Comparison of ENCODE assay signal across 28 mouse cellular contexts in genomic region chr4:95750186-95750585, GRCm38 (mm10).
DNase-seq lines count a peak whose midpoint lies in the region; ATAC-seq and TF ChIP-seq lines count a peak whose summit lies in the region.
"Had no signal": no experiment of that assay in that cellular context is flagged by ENCODE, and none has a peak within 500 bp of the region (broad histone marks: within the 10 kb centered on the region; RNA-seq: fewer than 3 reads in every experiment).

No protein-coding gene starts in this region.

- H3K4me1 ChIP-seq in heart, embryonic 12.5 days (replicated peaks), result peaks cover 21% of the 10 kb centered on the region
- H3K4me1 ChIP-seq in lung, embryonic 14.5 days (ENCODE audit: insufficient read depth), result no peaks in the 10 kb centered on the region
- H3K4me1 ChIP-seq in midbrain, postnatal 0 days (ENCODE audit: insufficient read depth, low read length), result no peaks in the 10 kb centered on the region
- H3K4me1 ChIP-seq in midbrain, embryonic 14.5 days (ENCODE audit: control insufficient read depth, insufficient read depth, low read length), result no peaks in the 10 kb centered on the region
- H3K4me1 ChIP-seq: hindbrain, embryonic 12.5 days; liver, embryonic 13.5 days; lung, embryonic 15.5 days; stomach, embryonic 15.5 days had no signal

- H3K36me3 ChIP-seq in heart, embryonic 12.5 days, result no peaks in the 10 kb centered on the region
- no peaks in the 10 kb centered on the region for H3K36me3 ChIP-seq in lung, embryonic 14.5 days (ENCODE audit: insufficient read depth)
- no peaks in the 10 kb centered on the region for H3K36me3 ChIP-seq in midbrain, postnatal 0 days (ENCODE audit: insufficient read depth, low read length)
- no peaks in the 10 kb centered on the region for H3K36me3 ChIP-seq in midbrain, embryonic 14.5 days (ENCODE audit: control insufficient read depth, insufficient read depth, low read length)
- H3K36me3 ChIP-seq: embryonic facial prominence, embryonic 10.5 days; embryonic facial prominence, embryonic 15.5 days; forebrain, embryonic 12.5 days; hindbrain, embryonic 12.5 days; limb, embryonic 15.5 days; liver, embryonic 13.5 days; lung, embryonic 15.5 days; midbrain, embryonic 12.5 days; stomach, embryonic 15.5 days had no signal

- H3K9ac ChIP-seq in heart, embryonic 12.5 days, result 0 out of 2 replicates have a peak overlapping the region, but pooled peaks have one; percentile 11
- H3K9ac ChIP-seq in lung, embryonic 14.5 days, result no peak overlapping the region
- H3K9ac ChIP-seq in midbrain, postnatal 0 days (replicated peaks; ENCODE audit: low read length, poor library complexity, severe bottlenecking), result no peak overlapping the region
- no peak overlapping the region for H3K9ac ChIP-seq in midbrain, embryonic 14.5 days (replicated peaks; ENCODE audit: low read length)
- H3K9ac ChIP-seq: embryonic facial prominence, embryonic 15.5 days; forebrain, embryonic 12.5 days; forebrain, postnatal 0 days; hindbrain, embryonic 12.5 days; limb, embryonic 15.5 days; liver, embryonic 13.5 days; lung, embryonic 15.5 days; midbrain, embryonic 12.5 days; stomach, embryonic 15.5 days had no signal

- no peaks in the 10 kb centered on the region for H3K27me3 ChIP-seq in heart, embryonic 12.5 days (replicated peaks)
- no peaks in the 10 kb centered on the region for H3K27me3 ChIP-seq in lung, embryonic 14.5 days (ENCODE audit: insufficient read depth, low read length)
- H3K27me3 ChIP-seq in midbrain, postnatal 0 days (ENCODE audit: insufficient read depth, low read length), result no peaks in the 10 kb centered on the region
- no peaks in the 10 kb centered on the region for H3K27me3 ChIP-seq in midbrain, embryonic 14.5 days (ENCODE audit: control insufficient read depth, insufficient read depth, low read length)
- H3K27me3 ChIP-seq: embryonic facial prominence, embryonic 15.5 days; forebrain, embryonic 12.5 days; hindbrain, embryonic 12.5 days; limb, embryonic 15.5 days; liver, embryonic 13.5 days; lung, embryonic 15.5 days; midbrain, embryonic 12.5 days; stomach, embryonic 15.5 days had no signal

- ATAC-seq in heart, embryonic 12.5 days (ENCODE audit: insufficient number of reproducible peaks, low FRiP score), result no peak
- peak; percentile 35; the same call in 1 of the 2 replicates for ATAC-seq in lung, embryonic 14.5 days (ENCODE audit: insufficient read depth)
- ATAC-seq in midbrain, postnatal 0 days (ENCODE audit: low FRiP score), result 0 out of 2 replicates have a peak, but pooled peaks have one; percentile 13
- no peak for ATAC-seq in midbrain, embryonic 14.5 days (ENCODE audit: low FRiP score, low TSS enrichment)
- ATAC-seq: CD4-positive, CD25-positive, alpha-beta regulatory T cell, adult 4 months; forebrain, postnatal 0 days; intestine, postnatal 0 days had no signal

- peak overlapping the region; percentile 39; the same call in 1 of the 2 replicates for H3K27ac ChIP-seq in heart, embryonic 12.5 days (ENCODE audit: poor library complexity, severe bottlenecking)
- no peak overlapping the region for H3K27ac ChIP-seq in lung, embryonic 14.5 days (ENCODE audit: low read depth)
- no peak overlapping the region for H3K27ac ChIP-seq in midbrain, postnatal 0 days (ENCODE audit: low read depth, low read length)
- H3K27ac ChIP-seq in midbrain, embryonic 14.5 days (replicated peaks; ENCODE audit: low read depth, low read length), result no peak overlapping the region
- H3K27ac ChIP-seq: embryonic facial prominence, embryonic 10.5 days; embryonic facial prominence, embryonic 15.5 days; forebrain, embryonic 12.5 days; hindbrain, embryonic 12.5 days; limb, embryonic 15.5 days; liver, embryonic 13.5 days; lung, embryonic 15.5 days; midbrain, embryonic 12.5 days; stomach, embryonic 15.5 days had no signal

- no peak for DNase-seq in heart, adult 18-20 months
- no peak for DNase-seq in lung, embryonic 14.5 days
- DNase-seq in lung, postnatal 4 days, result no peak
- DNase-seq in midbrain, postnatal 0 days (ENCODE audit: low spot score), result no peak
- DNase-seq in midbrain, embryonic 14.5 days, result no peak
- no peak for DNase-seq in gastrocnemius, postnatal 4 days (ENCODE audit: low spot score in 2 of 2)
- DNase-seq: adrenal gland, adult 8-10 months; cerebellum, adult 2 months; cerebellum, postnatal 14 days; forebrain, postnatal 0 days; kidney, adult 9 months; kidney, postnatal 10 days; layer of hippocampus, postnatal 36 days; left cerebral cortex, postnatal 4 days; liver, embryonic 13.5 days; retina, postnatal 1 day; right cerebral cortex, postnatal 14 days had no signal

- no peak for TF ChIP-seq CTCF in lung, embryonic 14.5 days (IDR thresholded peaks at IDR 0.05; ENCODE audit: low read depth)
- TF ChIP-seq CTCF in midbrain, postnatal 0 days (IDR thresholded peaks at IDR 0.05), result no peak

- H3K4me3 ChIP-seq in heart, embryonic 12.5 days, result no peak overlapping the region
- no peak overlapping the region for H3K4me3 ChIP-seq in lung, embryonic 14.5 days (ENCODE audit: low read depth, low read length)
- no peak overlapping the region for H3K4me3 ChIP-seq in midbrain, postnatal 0 days (ENCODE audit: low read depth, low read length)
- no peak overlapping the region for H3K4me3 ChIP-seq in midbrain, embryonic 14.5 days (replicated peaks; ENCODE audit: low read depth, low read length)
- H3K4me3 ChIP-seq: embryonic facial prominence, embryonic 10.5 days; embryonic facial prominence, embryonic 15.5 days; forebrain, embryonic 12.5 days; hindbrain, embryonic 12.5 days; limb, embryonic 15.5 days; liver, embryonic 13.5 days; lung, embryonic 15.5 days; midbrain, embryonic 12.5 days; stomach, embryonic 15.5 days had no signal

- H3K4me2 ChIP-seq in heart, embryonic 12.5 days, result no peak overlapping the region
- H3K4me2 ChIP-seq in lung, embryonic 14.5 days, result no peak overlapping the region
- H3K4me2 ChIP-seq in midbrain, postnatal 0 days (ENCODE audit: low read depth, low read length, poor library complexity, severe bottlenecking), result no peak overlapping the region
- no peak overlapping the region for H3K4me2 ChIP-seq in midbrain, embryonic 14.5 days (ENCODE audit: low read length)
- H3K4me2 ChIP-seq: embryonic facial prominence, embryonic 15.5 days; forebrain, embryonic 12.5 days; hindbrain, embryonic 12.5 days; limb, embryonic 15.5 days; liver, embryonic 13.5 days; lung, embryonic 15.5 days; midbrain, embryonic 12.5 days; stomach, embryonic 15.5 days had no signal

- 40% methylated on average over 5 of the region's 5 CpGs for WGBS in heart, embryonic 12.5 days
- 52% methylated on average over 5 of the region's 5 CpGs for WGBS in lung, embryonic 14.5 days
- WGBS in midbrain, postnatal 0 days, result 94% methylated on average over 5 of the region's 5 CpGs
- WGBS in midbrain, embryonic 14.5 days, result 95% methylated on average over 5 of the region's 5 CpGs

- H3K9me3 ChIP-seq in heart, embryonic 12.5 days (replicated peaks), result no peaks in the 10 kb centered on the region
- no peaks in the 10 kb centered on the region for H3K9me3 ChIP-seq in lung, embryonic 14.5 days (ENCODE audit: low read depth, low read length)
- H3K9me3 ChIP-seq in midbrain, postnatal 0 days (ENCODE audit: low read length), result no peaks in the 10 kb centered on the region
- no peaks in the 10 kb centered on the region for H3K9me3 ChIP-seq in midbrain, embryonic 14.5 days (ENCODE audit: control insufficient read depth, low read length)
- H3K9me3 ChIP-seq: embryonic facial prominence, embryonic 10.5 days; embryonic facial prominence, embryonic 15.5 days; forebrain, embryonic 12.5 days; hindbrain, embryonic 12.5 days; limb, embryonic 15.5 days; liver, embryonic 13.5 days; lung, embryonic 15.5 days; midbrain, embryonic 12.5 days; stomach, embryonic 15.5 days had no signal

Comparison
In these comparisons a context has a peak if more than half of its experiments do, and no peak if none do; other contexts are left out.
1. ATAC-seq: peak in lung, embryonic 14.5 days (single experiment) and midbrain, postnatal 0 days (single experiment); none in heart, embryonic 12.5 days (single experiment) and midbrain, embryonic 14.5 days (single experiment).